Mouse (Mus musculus) MEL (cell line): ENCODE data around the gene Ankrd33b.

Source experiments
- CTCF ChIP-seq, 3 experiments: IDR thresholded peaks in 2 of 3; conservative IDR thresholded peaks in 1 of 3; 2 replicates each; pipeline ENCODE4 v1.5.1; 2011 to 2012; ENCODE audit warnings: low read length in 3 of 3, low read depth in 2 of 3, mild to moderate bottlenecking in 2 of 3, improper control_type of control experiment in 1 of 3, inconsistent platforms in 1 of 3, mixed read lengths in 1 of 3, moderate library complexity in 1 of 3; ENCODE audit not compliant: control insufficient read depth in 1 of 3, insufficient read depth in 1 of 3, poor library complexity in 1 of 3, severe bottlenecking in 1 of 3
- E2F4 ChIP-seq: IDR thresholded peaks from 2 replicates; pipeline ENCODE4 v1.6.1; 2011; ENCODE audit warnings: low read depth, low read length, improper control_type of control experiment, borderline replicate concordance
- EP300 ChIP-seq, 2 experiments: IDR thresholded peaks; 2 replicates each; pipeline ENCODE4 v1.6.1; 2011; ENCODE audit warnings: improper control_type of control experiment in 2 of 2, low read length in 2 of 2, low read depth in 1 of 2, mild to moderate bottlenecking in 1 of 2
- GATA1 ChIP-seq: IDR thresholded peaks from 2 replicates; pipeline ENCODE4 v1.6.1; 2011; ENCODE audit warnings: low read depth, low read length, improper control_type of control experiment
- MAFK ChIP-seq: IDR thresholded peaks from 2 replicates; pipeline ENCODE4 v1.6.1; 2011; ENCODE audit warnings: low read depth, mild to moderate bottlenecking, low read length, improper control_type of control experiment, borderline replicate concordance
- NELFE ChIP-seq: IDR thresholded peaks from 2 replicates; pipeline ENCODE4 v1.6.1; 2011; ENCODE audit warnings: low read depth, low read length, improper control_type of control experiment
- POLR2A ChIP-seq, 2 experiments: IDR thresholded peaks; 2 replicates each; pipeline ENCODE4 v1.6.1; 2011 to 2012; ENCODE audit warnings: low read length in 2 of 2, mild to moderate bottlenecking in 2 of 2, control low read depth in 1 of 2, improper control_type of control experiment in 1 of 2, low read depth in 1 of 2, moderate library complexity in 1 of 2; ENCODE audit not compliant: control insufficient read depth in 1 of 2, insufficient read depth in 1 of 2, poor library complexity in 1 of 2
- POLR2AphosphoS2 ChIP-seq: IDR thresholded peaks from 2 replicates; pipeline ENCODE4 v1.6.1; 2011; ENCODE audit warnings: low read length, improper control_type of control experiment
- POLR2AphosphoS5 ChIP-seq: IDR thresholded peaks from 2 replicates; pipeline ENCODE4 v1.6.1; 2012; ENCODE audit warnings: low read depth, borderline replicate concordance, mild to moderate bottlenecking, inconsistent platforms, low read length, moderate library complexity, mixed read lengths
- SIN3A ChIP-seq: IDR thresholded peaks from 2 replicates; pipeline ENCODE4 v1.6.1; 2012; ENCODE audit warnings: low read length, improper control_type of control experiment, inconsistent platforms
- USF1 ChIP-seq: IDR thresholded peaks from 2 replicates; pipeline ENCODE4 v1.6.1; 2014; ENCODE audit warnings: low read depth, mild to moderate bottlenecking, inconsistent platforms, low read length, improper control_type of control experiment, moderate library complexity
- USF2 ChIP-seq, 2 experiments: IDR thresholded peaks; 2 replicates each; pipeline ENCODE4 v1.6.1; 2011 to 2012; ENCODE audit warnings: improper control_type of control experiment in 2 of 2, low read length in 2 of 2, borderline replicate concordance in 1 of 2, inconsistent platforms in 1 of 2, low read depth in 1 of 2, mild to moderate bottlenecking in 1 of 2; ENCODE audit not compliant: insufficient read depth in 1 of 2

- no peak for TF ChIP-seq USF1
- no peak for TF ChIP-seq CTCF (IDR thresholded peaks at IDR 0.05 in 2 of 3, conservative IDR thresholded peaks at IDR 0.05 in 1 of 3; ENCODE audit: control insufficient read depth in 1 of 3, insufficient read depth in 1 of 3, low read depth in 2 of 3, low read length in 3 of 3, poor library complexity in 1 of 3, severe bottlenecking in 1 of 3)
- no peak for TF ChIP-seq EP300 (IDR thresholded peaks at IDR 0.05; ENCODE audit: low read depth in 1 of 2, low read length in 2 of 2)
- TF ChIP-seq MAFK, result peak; percentile 62; the same call in 1 of the 2 replicates
- no peak for TF ChIP-seq POLR2A (IDR thresholded peaks at IDR 0.05; ENCODE audit: control insufficient read depth in 1 of 2, insufficient read depth in 1 of 2, low read depth in 1 of 2, low read length in 2 of 2, poor library complexity in 1 of 2)
- TF ChIP-seq GATA1, result no peak
- no peak; the same call in 1 of the 2 replicates for TF ChIP-seq NELFE
- no peak for TF ChIP-seq E2F4
- no peak for TF ChIP-seq USF2 (IDR thresholded peaks at IDR 0.05; ENCODE audit: borderline replicate concordance in 1 of 2, insufficient read depth in 1 of 2, low read depth in 1 of 2, low read length in 2 of 2)
- TF ChIP-seq POLR2AphosphoS2, result no peak
- TF ChIP-seq POLR2AphosphoS5, result no peak
- no peak for TF ChIP-seq SIN3A
Observed at GRCm38 (mm10) chr15:31365720-31366591, 1.6 kb downstream of the Ankrd33b start.
